Mouse (Mus musculus): ENCODE data around the gene Ckap2. TPM values are rescaled to one million over a fixed set of nuclear protein-coding genes. Genes with fewer than 3 reads are reported as not detected.
A peak's percentile ranks its signal among the peaks of the same experiment; 100 is the strongest.
"Not testable (repeated sequence)": the region's sequence is repeated elsewhere in the genome, so short reads cannot be mapped to it uniquely, and the experiment has no call there.

Ckap2 gene
- polyA plus RNA-seq, 1 experiment from 2014 or later = 77.1 TPM

GRCm38 (mm10) chr8:22141836-22142385, 43.7 kb downstream of the Ckap2 start:
- DNase-seq (ENCODE audit: low spot score, missing footprints) (no peak), ATAC-seq (ENCODE audit: low FRiP score) (no peak)
- 87% methylated on average over 4 of the region's 4 CpGs for WGBS
- H3K4me3 ChIP-seq (ENCODE audit: low read depth, low read length) = no peak overlapping the region
- no peaks in the 10 kb centered on the region for H3K27me3 ChIP-seq (ENCODE audit: control insufficient read depth, insufficient read depth, low read length)
- no peaks in the 10 kb centered on the region for H3K4me1 ChIP-seq (ENCODE audit: control insufficient read depth, insufficient read depth, low read length)
- H3K4me2 ChIP-seq = no peak overlapping the region
- no peak overlapping the region for H3K9ac ChIP-seq (ENCODE audit: low read length)
- no peaks in the 10 kb centered on the region for H3K36me3 ChIP-seq (ENCODE audit: control insufficient read depth, insufficient read depth, low read length)
- H3K9me3 ChIP-seq (ENCODE audit: control insufficient read depth, low read length) = no peaks in the 10 kb centered on the region
- H3K27ac ChIP-seq (ENCODE audit: low read depth, low read length) = no peak overlapping the region

- not testable (repeated sequence) for H3K9me3 ChIP-seq (ENCODE audit: control insufficient read depth, low read length); H3K36me3 ChIP-seq (ENCODE audit: control insufficient read depth, insufficient read depth, low read length); DNase-seq (ENCODE audit: low spot score, missing footprints); H3K4me3 ChIP-seq (ENCODE audit: low read depth, low read length); H3K9ac ChIP-seq (ENCODE audit: low read length); ATAC-seq (ENCODE audit: low FRiP score); H3K27me3 ChIP-seq (ENCODE audit: control insufficient read depth, insufficient read depth, low read length); H3K4me2 ChIP-seq; H3K4me1 ChIP-seq (ENCODE audit: control insufficient read depth, insufficient read depth, low read length); H3K27ac ChIP-seq (ENCODE audit: low read depth, low read length)
- 95% methylated on average over 9 of the region's 9 CpGs for WGBS
These were observed 49.2 kb downstream of the Ckap2 start for GRCm38 (mm10) chr8:22136462-22136861.

GRCm38 (mm10) chr8:22134750-22135135, 50.9 kb downstream of the Ckap2 start:
- H3K9me3 ChIP-seq (ENCODE audit: control insufficient read depth, low read length) = no peaks in the 10 kb centered on the region
- no peaks in the 10 kb centered on the region; the same call in 1 of the 2 replicates for H3K36me3 ChIP-seq (ENCODE audit: control insufficient read depth, insufficient read depth, low read length)
- no peak overlapping the region for H3K4me3 ChIP-seq (ENCODE audit: low read depth, low read length)
- no peak overlapping the region for H3K9ac ChIP-seq (ENCODE audit: low read length)
- no peaks in the 10 kb centered on the region for H3K27me3 ChIP-seq (ENCODE audit: control insufficient read depth, insufficient read depth, low read length)
- no peak overlapping the region for H3K4me2 ChIP-seq
- H3K27ac ChIP-seq (ENCODE audit: low read depth, low read length) = no peak overlapping the region
- no peaks in the 10 kb centered on the region for H3K4me1 ChIP-seq (ENCODE audit: control insufficient read depth, insufficient read depth, low read length)
- WGBS = 80% methylated on average over 5 of the region's 5 CpGs
- ATAC-seq (ENCODE audit: low FRiP score) (no peak), DNase-seq (ENCODE audit: low spot score, missing footprints) (no peak)

GRCm38 (mm10) chr8:22134078-22134749, 51.4 kb downstream of the Ckap2 start:
- H3K9me3 ChIP-seq (ENCODE audit: control insufficient read depth, low read length) = no peaks in the 10 kb centered on the region
- 88% methylated on average over 7 of the region's 7 CpGs for WGBS
- no peak overlapping the region for H3K27ac ChIP-seq (ENCODE audit: low read depth, low read length)
- ATAC-seq (ENCODE audit: low FRiP score) (no peak), DNase-seq (ENCODE audit: low spot score, missing footprints) (no peak)
- H3K4me3 ChIP-seq (ENCODE audit: low read depth, low read length) = no peak overlapping the region
- H3K27me3 ChIP-seq (ENCODE audit: control insufficient read depth, insufficient read depth, low read length) = no peaks in the 10 kb centered on the region
- H3K36me3 ChIP-seq (ENCODE audit: control insufficient read depth, insufficient read depth, low read length) = no peaks in the 10 kb centered on the region; the same call in 1 of the 2 replicates
- H3K4me1 ChIP-seq (ENCODE audit: control insufficient read depth, insufficient read depth, low read length) = no peaks in the 10 kb centered on the region
- no peak overlapping the region for H3K4me2 ChIP-seq
- no peak overlapping the region for H3K9ac ChIP-seq (ENCODE audit: low read length)

GRCm38 (mm10) chr8:22132062-22132461, 53.6 kb downstream of the Ckap2 start:
- H3K4me3 ChIP-seq (ENCODE audit: low read depth, low read length) = no peak overlapping the region
- ATAC-seq (ENCODE audit: low FRiP score) (no peak), DNase-seq (ENCODE audit: low spot score, missing footprints) (no peak)
- H3K4me1 ChIP-seq (ENCODE audit: control insufficient read depth, insufficient read depth, low read length) = no peaks in the 10 kb centered on the region
- WGBS = 93% methylated on average over 12 of the region's 12 CpGs
- H3K4me2 ChIP-seq = no peak overlapping the region
- no peaks in the 10 kb centered on the region for H3K9me3 ChIP-seq (ENCODE audit: control insufficient read depth, low read length)
- no peak overlapping the region for H3K27ac ChIP-seq (ENCODE audit: low read depth, low read length)
- no peaks in the 10 kb centered on the region for H3K27me3 ChIP-seq (ENCODE audit: control insufficient read depth, insufficient read depth, low read length)
- no peaks in the 10 kb centered on the region; the same call in 1 of the 2 replicates for H3K36me3 ChIP-seq (ENCODE audit: control insufficient read depth, insufficient read depth, low read length)
- H3K9ac ChIP-seq (ENCODE audit: low read length) = no peak overlapping the region

GRCm38 (mm10) chr8:22124220-22125152, 61.1 kb downstream of the Ckap2 start, which contains the start of gene Nek5:
Gene Nek5 (minus strand): TSS chr8:22125053.
- H3K9ac ChIP-seq (ENCODE audit: low read length) = peak within 1 kb of the TSS; percentile 40; the same call in 1 of the 2 replicates
- H3K9me3 ChIP-seq (ENCODE audit: control insufficient read depth, low read length) = no peaks in the 10 kb centered on the region
- peak within 1 kb of the TSS; percentile 47 for H3K4me2 ChIP-seq
- no peaks in the 10 kb centered on the region; the same call in 1 of the 2 replicates for H3K27me3 ChIP-seq (ENCODE audit: control insufficient read depth, insufficient read depth, low read length)
- H3K4me1 ChIP-seq (ENCODE audit: control insufficient read depth, insufficient read depth, low read length) = no peaks in the 10 kb centered on the region
- 1% methylated on average over 29 of the region's 29 CpGs for WGBS
- DNase-seq (ENCODE audit: low spot score, missing footprints) = peak; percentile 96
- no peak within 1 kb of the TSS for H3K27ac ChIP-seq (ENCODE audit: low read depth, low read length)
- H3K4me3 ChIP-seq (ENCODE audit: low read depth, low read length) = peak within 1 kb of the TSS; percentile 35
- no peaks in the 10 kb centered on the region for H3K36me3 ChIP-seq (ENCODE audit: control insufficient read depth, insufficient read depth, low read length)
- peak; percentile 87 for ATAC-seq (ENCODE audit: low FRiP score)

Other genes starting within 250 kb of the Ckap2 start
- not detected in 2 replicates for gene Defb35, start 247.5 kb downstream of the Ckap2 start, polyA plus RNA-seq (2014; fragmentation: Nextera tagmentation; extraction: Ambion mirVana)
- not detected in 2 replicates for gene Defb13, start 239.1 kb downstream of the Ckap2 start, polyA plus RNA-seq (2014; fragmentation: Nextera tagmentation; extraction: Ambion mirVana)
- not detected in 2 replicates for gene Fam90a1a, start 227.1 kb downstream of the Ckap2 start, polyA plus RNA-seq (2014; fragmentation: Nextera tagmentation; extraction: Ambion mirVana)
- not detected in 2 replicates for gene Ccdc70, start 216.0 kb downstream of the Ckap2 start, polyA plus RNA-seq (2014; fragmentation: Nextera tagmentation; extraction: Ambion mirVana)
- 1.8 and 2.0 TPM in 2 replicates for gene Atp7b, start 125.5 kb downstream of the Ckap2 start, polyA plus RNA-seq (2014; fragmentation: Nextera tagmentation; extraction: Ambion mirVana)
- 32.5 and 35.9 TPM in 2 replicates for gene Alg11, start 125.1 kb downstream of the Ckap2 start, polyA plus RNA-seq (2014; fragmentation: Nextera tagmentation; extraction: Ambion mirVana)
- 0.16 TPM in 1 of 2 replicates, not detected in the other for gene Nek5, start 60.8 kb downstream of the Ckap2 start, polyA plus RNA-seq (2014; fragmentation: Nextera tagmentation; extraction: Ambion mirVana)
- 8.6 and 8.9 TPM in 2 replicates for gene Nek3, start 19.4 kb downstream of the Ckap2 start, polyA plus RNA-seq (2014; fragmentation: Nextera tagmentation; extraction: Ambion mirVana)
- 43.6 and 43.7 TPM in 2 replicates for gene Vps36, start 7.0 kb upstream of the Ckap2 start, polyA plus RNA-seq (2014; fragmentation: Nextera tagmentation; extraction: Ambion mirVana)
- 8.3 and 10.5 TPM in 2 replicates for gene Thsd1, start 41.5 kb upstream of the Ckap2 start, polyA plus RNA-seq (2014; fragmentation: Nextera tagmentation; extraction: Ambion mirVana)
- gene Tpte, start 97.6 kb upstream of the Ckap2 start, polyA plus RNA-seq (2014; fragmentation: Nextera tagmentation; extraction: Ambion mirVana) = not detected in 2 replicates
- gene Slc25a15, start 212.8 kb upstream of the Ckap2 start, polyA plus RNA-seq (2014; fragmentation: Nextera tagmentation; extraction: Ambion mirVana) = 14.6 and 16.4 TPM in 2 replicates
- 45.3 and 47.0 TPM in 2 replicates for gene Mrps31, start 225.5 kb upstream of the Ckap2 start, polyA plus RNA-seq (2014; fragmentation: Nextera tagmentation; extraction: Ambion mirVana)

All from midbrain, embryonic 11.5 days (tissue).